Mouse (Mus musculus) v-Abl transformed pro-B cells (cell line): ENCODE data around the gene Cntnap5a.
"Not testable (repeated sequence)": the region's sequence is repeated elsewhere in the genome, so short reads cannot be mapped to it uniquely, and the experiment has no call there.

Experiments
- in situ Hi-C, 2 experiments: fragments of 400-800 bp; cut with MboI; formaldehyde crosslinking; loops; one replicate each; pipeline ENCODE4 v1.15.1; 2025; ENCODE audit not compliant: unreplicated experiment in 2 of 2

Gene Cntnap5a

GRCm38 (mm10) chr1:116036894-116037293 is 352.3 kb downstream of the Cntnap5a start:
- in situ Hi-C loops: no loop called here

GRCm38 (mm10) chr1:116044083-116044482 is 359.5 kb downstream of the Cntnap5a start:
- in situ Hi-C loops: no loop called here

GRCm38 (mm10) chr1:116107010-116107723 is 422.6 kb downstream of the Cntnap5a start:
- in situ Hi-C loops: no loop called here

GRCm38 (mm10) chr1:116107724-116108058 is 423.1 kb downstream of the Cntnap5a start:
- in situ Hi-C loops: no loop called here

GRCm38 (mm10) chr1:116108381-116108780 is 423.8 kb downstream of the Cntnap5a start:
- in situ Hi-C loops: no loop called here

- in situ Hi-C loops: no loop called here
Observed at GRCm38 (mm10) chr1:116125767-116126166, 441.2 kb downstream of the Cntnap5a start.

GRCm38 (mm10) chr1:116127085-116127484 is 442.5 kb downstream of the Cntnap5a start:
- in situ Hi-C loops: no loop called here

- in situ Hi-C loops: no loop called here
Observed at GRCm38 (mm10) chr1:116128450-116129246, 444.1 kb downstream of the Cntnap5a start.

- in situ Hi-C loops: no loop called here
Observed at GRCm38 (mm10) chr1:116132471-116132870, 447.9 kb downstream of the Cntnap5a start.

- in situ Hi-C loops: no loop called here
Observed at GRCm38 (mm10) chr1:116149764-116150369, 465.3 kb downstream of the Cntnap5a start.

GRCm38 (mm10) chr1:116184471-116184870 is 499.9 kb downstream of the Cntnap5a start:
- in situ Hi-C loops: no loop called here

- in situ Hi-C loops: not testable (repeated sequence)
Observed at GRCm38 (mm10) chr1:116188142-116188541, 503.6 kb downstream of the Cntnap5a start.

- in situ Hi-C loops: no loop called here
Observed at GRCm38 (mm10) chr1:116192299-116192698, 507.7 kb downstream of the Cntnap5a start.

- in situ Hi-C loops: no loop called here
Observed at GRCm38 (mm10) chr1:116216883-116217282, 532.3 kb downstream of the Cntnap5a start.

GRCm38 (mm10) chr1:116240538-116240937 is 556.0 kb downstream of the Cntnap5a start:
- in situ Hi-C loops: no loop called here

- in situ Hi-C loops: no loop called here
Observed at GRCm38 (mm10) chr1:116243856-116244255, 559.3 kb downstream of the Cntnap5a start.

- in situ Hi-C loops: no loop called here
Observed at GRCm38 (mm10) chr1:116281144-116281543, 596.6 kb downstream of the Cntnap5a start.

GRCm38 (mm10) chr1:116283968-116284367 is 599.4 kb downstream of the Cntnap5a start:
- in situ Hi-C loops: no loop called here

GRCm38 (mm10) chr1:116306555-116306954 is 622.0 kb downstream of the Cntnap5a start:
- in situ Hi-C loops: no loop called here

- in situ Hi-C loops: no loop called here
Observed at GRCm38 (mm10) chr1:116311512-116311911, 627.0 kb downstream of the Cntnap5a start.

GRCm38 (mm10) chr1:116313269-116313668 is 628.7 kb downstream of the Cntnap5a start:
- in situ Hi-C loops: no loop called here

GRCm38 (mm10) chr1:116324505-116324904 is 639.9 kb downstream of the Cntnap5a start:
- in situ Hi-C loops: no loop called here
